Mouse (Mus musculus): ENCODE measurements at regions not wholly inside any gene's neighbourhood (a gene's known extent, or its start where the extent isn't known, plus 50 kb on each side); places are given as distances from the start of the nearest gene placed in this dataset.
"Not testable (repeated sequence)": the region's sequence is repeated elsewhere in the genome, so short reads cannot be mapped to it uniquely, and the experiment has no call there.

DNA sequence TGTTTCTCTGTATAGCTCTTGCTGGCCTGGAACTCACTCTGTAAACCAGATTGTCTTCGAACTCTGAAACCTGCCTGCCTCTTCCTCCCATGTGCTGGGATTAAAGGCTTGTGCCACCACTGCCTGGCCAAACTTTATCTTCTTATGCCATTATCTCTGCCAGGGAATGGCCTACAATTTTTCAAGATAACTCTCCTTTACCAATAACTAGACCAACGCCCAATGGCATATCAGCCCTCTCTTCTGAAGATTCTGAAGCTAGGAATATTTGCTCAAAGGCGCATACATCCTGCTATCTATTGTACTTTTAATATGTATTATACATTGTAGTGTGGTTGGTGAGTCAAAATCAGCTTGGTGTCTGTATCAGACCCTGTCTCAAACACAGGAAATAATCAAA, 235.4 kb upstream of the Cts3 start:
- not testable (repeated sequence) for DNase-seq (ENCODE audit: low spot score in 2 of 2)

DNA sequence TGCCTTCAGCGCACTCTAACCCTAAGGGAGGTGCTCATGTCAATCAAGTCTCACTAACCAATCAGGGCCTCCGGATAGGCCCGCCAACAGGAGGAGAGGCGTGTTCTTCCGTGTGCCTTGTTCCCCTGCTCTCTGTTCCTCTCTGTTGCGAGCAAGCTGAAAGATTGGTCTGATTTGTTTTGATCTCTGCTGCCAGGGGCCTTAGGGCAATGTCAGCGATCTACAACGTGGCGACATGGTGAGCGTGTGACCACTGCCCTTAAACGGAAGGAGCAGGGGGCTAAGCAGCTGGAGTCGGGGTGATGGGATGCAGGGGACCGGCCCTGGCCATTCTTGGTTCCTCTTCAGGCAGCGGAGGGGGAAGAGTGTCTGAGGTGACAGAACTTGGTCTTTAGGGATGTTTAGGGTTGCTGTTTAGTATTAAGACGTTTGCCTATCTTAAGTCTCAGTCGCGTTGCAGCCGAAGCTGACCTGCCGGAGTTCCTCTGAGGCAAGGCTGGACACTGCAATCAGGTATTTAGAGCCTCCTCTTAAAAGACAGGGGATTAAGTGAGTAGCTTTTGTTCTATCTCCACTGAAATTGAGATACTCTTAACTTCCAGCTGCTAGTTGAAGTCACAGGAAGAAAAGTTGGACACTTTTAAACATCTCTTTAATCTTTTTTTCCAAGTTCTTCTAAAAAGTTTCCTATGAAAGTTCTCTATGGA, 234.4 kb upstream of the Cts3 start:
- DNase-seq (ENCODE audit: low spot score in 2 of 2): peak in 1 of 2 experiments; percentile 1

DNA sequence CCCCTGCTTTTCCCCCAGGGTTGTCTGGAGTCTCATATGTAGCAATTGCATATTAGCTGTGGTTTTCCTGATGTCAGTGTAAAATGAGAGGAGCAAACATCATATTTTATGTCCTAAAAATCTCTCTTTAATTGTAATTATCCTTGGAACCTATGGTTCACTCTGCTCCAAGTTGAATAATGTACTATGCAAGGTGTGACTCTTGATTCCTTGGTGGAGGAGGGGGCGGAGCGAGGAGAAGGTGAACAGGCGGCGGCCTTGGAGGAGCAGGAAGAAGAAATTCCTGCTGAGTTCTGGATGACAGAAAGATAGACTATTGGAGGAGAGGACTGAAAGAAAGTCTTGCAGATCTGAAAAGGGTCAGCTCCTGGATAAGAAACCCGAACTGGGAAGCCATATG, 233.8 kb upstream of the Cts3 start:
- DNase-seq (ENCODE audit: low spot score in 2 of 2): not testable (repeated sequence)

DNA sequence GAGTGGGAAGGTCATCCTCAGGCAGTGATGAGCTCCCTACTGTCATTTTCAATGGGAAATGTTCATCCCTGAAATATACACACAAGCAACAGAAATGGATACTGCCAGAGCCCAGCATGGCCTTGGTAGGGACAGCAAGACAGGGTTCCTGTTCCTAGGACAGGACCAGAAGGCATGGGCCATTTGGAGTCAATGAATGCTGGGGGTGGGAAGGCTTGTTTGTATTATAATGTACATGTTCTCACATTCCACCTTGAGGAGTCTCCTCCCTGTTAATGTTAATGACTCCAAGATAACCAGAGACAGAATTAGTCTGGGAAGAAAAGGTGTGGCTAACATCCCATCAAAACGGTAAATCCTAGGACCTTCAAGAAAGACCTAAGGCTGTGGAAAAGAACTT, 193.5 kb upstream of the Cts3 start:
- not testable (repeated sequence) for DNase-seq (ENCODE audit: low spot score in 2 of 2)

Small RNA genes in the stretch of these regions (microRNA-seq; reads per million reads assigned to microRNA genes)
- 0 reads per million in 2 experiments for gene Gm23739
